Mouse (Mus musculus) stomach, embryonic 16.5 days (tissue): Measurements from ENCODE around the gene Fam83c. TPM values are rescaled to one million over a fixed set of nuclear protein-coding genes. Genes with fewer than 3 reads are reported as not detected.

Experiments
- polyA plus RNA-seq: library from polyadenylated mRNA; unstranded; fragments of >200 nt; fragmentation: Nextera tagmentation; extraction: Ambion mirVana; gene quantifications from 2 replicates; pipeline ENCODE4 v1.2.1, GENCODE M21; 2015

Gene Fam83c
- polyA plus RNA-seq, 1 experiment from 2014 or later: 5.4 TPM

Other genes starting within 250 kb of the Fam83c start
- gene Gss, start 242.0 kb downstream of the Fam83c start, polyA plus RNA-seq: 41.8 and 42.5 TPM in 2 replicates
- 0.21 and 0.58 TPM in 2 replicates for gene Myh7b, start 223.6 kb downstream of the Fam83c start, polyA plus RNA-seq
- gene Trpc4ap, start 142.5 kb downstream of the Fam83c start, polyA plus RNA-seq: 111 and 115 TPM in 2 replicates
- 112 and 114 TPM in 2 replicates for gene Edem2, start 105.4 kb downstream of the Fam83c start, polyA plus RNA-seq
- not detected in 2 replicates for gene Gm17581, start 99.0 kb downstream of the Fam83c start, polyA plus RNA-seq
- gene Procr, start 83.7 kb downstream of the Fam83c start, polyA plus RNA-seq: 18.2 and 23.1 TPM in 2 replicates
- gene Mmp24, start 59.5 kb downstream of the Fam83c start, polyA plus RNA-seq: 0.23 and 0.31 TPM in 2 replicates
- gene BC029722, start 15.4 kb downstream of the Fam83c start, polyA plus RNA-seq: 22.1 and 25.7 TPM in 2 replicates
- 221 and 238 TPM in 2 replicates for gene Eif6, start 7.9 kb downstream of the Fam83c start, polyA plus RNA-seq
- 66.5 and 67.1 TPM in 2 replicates for gene Uqcc1, start 95.5 kb upstream of the Fam83c start, polyA plus RNA-seq
- not detected in 2 replicates for gene Gm15557, start 105.9 kb upstream of the Fam83c start, polyA plus RNA-seq
- gene Gdf5, start 110.5 kb upstream of the Fam83c start, polyA plus RNA-seq: 1.2 and 1.3 TPM in 2 replicates
- 12.3 and 16.3 TPM in 2 replicates for gene Cep250, start 121.6 kb upstream of the Fam83c start, polyA plus RNA-seq
- gene 6430550D23Rik, start 173.1 kb upstream of the Fam83c start, polyA plus RNA-seq: 1.7 and 1.8 TPM in 2 replicates
- gene Ergic3, start 173.2 kb upstream of the Fam83c start, polyA plus RNA-seq: 209 and 240 TPM in 2 replicates
- 5.4 and 6.6 TPM in 2 replicates for gene Fer1l4, start 218.1 kb upstream of the Fam83c start, polyA plus RNA-seq
- 2.0 and 2.7 TPM in 2 replicates for gene Spag4, start 230.3 kb upstream of the Fam83c start, polyA plus RNA-seq